Mouse (Mus musculus): ENCODE measurements around the gene Gm11060. TPM values are rescaled to one million over a fixed set of nuclear protein-coding genes. Genes with fewer than 3 reads are reported as not detected.

Gene Gm11060
- polyA plus RNA-seq, 1 experiment from 2014 or later: not detected

DNA sequence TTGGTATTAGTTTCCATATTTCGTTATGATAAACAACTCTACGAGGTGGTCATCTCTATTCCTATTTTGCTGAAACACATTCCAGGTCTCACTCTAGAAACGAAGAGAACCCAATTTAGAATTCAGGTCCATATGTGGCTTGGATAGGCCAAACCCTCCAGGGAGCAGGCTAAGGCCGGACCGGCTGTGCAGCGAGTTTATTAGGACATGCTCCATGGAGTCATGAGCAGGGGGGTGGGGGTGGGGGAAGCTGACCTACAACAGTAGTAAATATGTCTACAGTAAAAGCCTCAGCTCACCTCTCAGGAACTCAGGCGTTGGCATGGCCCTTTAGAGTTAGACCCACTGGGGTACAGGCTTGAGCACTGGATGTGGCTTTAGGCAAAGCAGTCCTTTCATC lies 14.7 kb upstream of the Gm11060 start:
- WGBS (ENCODE audit: insufficient replicate concordance): 79% methylated on average over 7 of the region's 7 CpGs
- Histone ChIP-seq H3K36me3 (ENCODE audit: control insufficient read depth, insufficient read depth, low read length) (no peaks in the 10 kb centered on the region), H3K9me3 (replicated peaks; ENCODE audit: control insufficient read depth, low read length) (no peaks in the 10 kb centered on the region), H3K4me1 (ENCODE audit: control insufficient read depth, insufficient read depth, low read length) (no peaks in the 10 kb centered on the region; the same call in 1 of the 2 replicates), H3K4me2 (no peak overlapping the region), H3K27ac (ENCODE audit: low read depth, low read length) (no peak overlapping the region), H3K4me3 (ENCODE audit: low read depth, low read length) (no peak overlapping the region), H3K27me3 (ENCODE audit: control insufficient read depth, insufficient read depth, low read length) (no peaks in the 10 kb centered on the region), H3K9ac (ENCODE audit: low read depth, low read length) (no peak overlapping the region)
- no peak for ATAC-seq (replicated peaks; ENCODE audit: insufficient number of reproducible peaks, low FRiP score, low TSS enrichment)

DNA sequence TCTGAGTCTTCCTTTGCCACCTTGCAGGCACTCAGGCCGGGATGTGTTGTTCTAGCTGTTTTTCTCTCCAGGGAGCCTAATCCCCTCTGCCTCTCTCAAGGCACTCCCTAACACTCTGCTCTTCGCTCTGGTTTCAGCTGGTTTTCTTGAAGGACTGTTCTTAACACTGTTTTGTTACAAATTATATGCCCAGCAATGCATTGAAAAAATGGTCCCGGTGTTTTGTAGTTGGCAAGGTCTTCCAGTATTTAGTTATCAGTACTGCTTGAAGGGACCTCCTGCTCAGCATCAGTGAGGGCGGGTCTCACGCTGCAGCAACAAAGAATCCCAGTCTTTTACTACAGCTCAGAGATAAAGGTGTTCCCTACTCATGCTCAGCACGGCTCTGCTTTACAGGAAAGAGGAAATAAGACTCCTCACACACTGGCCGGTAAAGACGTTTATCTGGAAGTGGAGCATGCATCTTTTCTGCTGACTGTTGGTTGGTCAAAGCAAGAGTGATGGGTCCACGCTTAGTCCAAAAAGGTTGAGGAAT lies 9.5 kb upstream of the Gm11060 start:
- WGBS (ENCODE audit: insufficient replicate concordance): 12% methylated on average over 9 of the region's 9 CpGs
- no peak overlapping the region for H3K27ac ChIP-seq (ENCODE audit: low read depth, low read length)

DNA sequence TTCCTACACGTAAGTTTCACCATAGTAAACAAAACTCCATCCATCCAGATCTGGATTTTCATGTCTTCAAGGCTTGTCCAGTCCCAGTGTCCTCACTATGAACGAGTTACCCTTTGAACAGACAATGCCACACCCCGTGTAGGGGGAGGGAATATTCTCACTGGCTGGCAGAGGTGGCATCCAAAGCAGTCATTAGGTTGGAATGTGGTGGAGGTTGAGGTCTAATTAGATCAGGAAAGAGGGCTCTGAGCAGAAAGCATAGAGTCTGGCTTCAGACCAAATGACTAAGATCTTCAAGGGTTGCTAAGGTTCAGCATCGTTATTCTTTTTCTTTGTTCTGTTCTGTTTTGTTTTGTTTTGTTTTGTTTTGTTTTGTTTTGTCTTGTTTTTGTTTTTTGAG lies 7.8 kb upstream of the Gm11060 start:
- Histone ChIP-seq H3K9ac (ENCODE audit: low read depth, low read length) (no peak overlapping the region), H3K4me1 (ENCODE audit: control insufficient read depth, insufficient read depth, low read length) (0 out of 2 replicates have a peak, but pooled peaks cover 2% of the 10 kb centered on the region), H3K27ac (ENCODE audit: low read depth, low read length) (no peak overlapping the region), H3K36me3 (ENCODE audit: control insufficient read depth, insufficient read depth, low read length) (no peaks in the 10 kb centered on the region), H3K9me3 (replicated peaks; ENCODE audit: control insufficient read depth, low read length) (no peaks in the 10 kb centered on the region), H3K4me2 (no peak overlapping the region), H3K27me3 (ENCODE audit: control insufficient read depth, insufficient read depth, low read length) (no peaks in the 10 kb centered on the region), H3K4me3 (ENCODE audit: low read depth, low read length) (no peak overlapping the region)
- ATAC-seq (replicated peaks; ENCODE audit: insufficient number of reproducible peaks, low FRiP score, low TSS enrichment): no peak
- WGBS (ENCODE audit: insufficient replicate concordance): 67% methylated on average over 4 of the region's 4 CpGs

More for the DNA sequence above, 9.5 kb upstream of the Gm11060 start:
- Histone ChIP-seq H3K4me2 (no peak overlapping the region), H3K36me3 (ENCODE audit: control insufficient read depth, insufficient read depth, low read length) (no peaks in the 10 kb centered on the region), H3K9me3 (replicated peaks; ENCODE audit: control insufficient read depth, low read length) (no peaks in the 10 kb centered on the region), H3K4me3 (ENCODE audit: low read depth, low read length) (no peak overlapping the region), H3K4me1 (ENCODE audit: control insufficient read depth, insufficient read depth, low read length) (no peaks in the 10 kb centered on the region), H3K27me3 (ENCODE audit: control insufficient read depth, insufficient read depth, low read length) (no peaks in the 10 kb centered on the region), H3K9ac (ENCODE audit: low read depth, low read length) (no peak overlapping the region)
- no peak for ATAC-seq (replicated peaks; ENCODE audit: insufficient number of reproducible peaks, low FRiP score, low TSS enrichment)

DNA sequence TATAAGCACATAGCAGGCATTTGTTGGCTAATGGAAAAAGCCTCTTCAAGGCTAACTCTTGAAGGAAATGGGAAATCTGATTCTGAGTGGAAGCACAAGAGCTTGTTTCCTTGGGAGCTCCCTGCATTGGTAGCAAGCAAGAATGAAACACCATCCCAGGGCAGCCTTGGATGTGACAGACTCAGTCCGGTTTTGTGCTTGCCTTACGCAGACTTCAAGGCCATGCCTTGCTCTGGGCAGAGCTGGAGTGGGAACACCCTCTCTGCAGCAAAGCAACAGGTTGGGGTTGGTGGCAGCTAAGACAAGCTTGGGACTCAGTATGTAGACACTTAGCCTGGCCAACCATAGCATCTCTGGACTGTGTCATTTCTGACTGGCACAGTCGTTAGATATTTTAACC lies 5.7 kb upstream of the Gm11060 start:
- 88% methylated on average over 3 of the region's 3 CpGs for WGBS (ENCODE audit: insufficient replicate concordance)
- ATAC-seq (replicated peaks; ENCODE audit: insufficient number of reproducible peaks, low FRiP score, low TSS enrichment): no peak
- no peak overlapping the region for H3K9ac ChIP-seq (ENCODE audit: low read depth, low read length)

DNA sequence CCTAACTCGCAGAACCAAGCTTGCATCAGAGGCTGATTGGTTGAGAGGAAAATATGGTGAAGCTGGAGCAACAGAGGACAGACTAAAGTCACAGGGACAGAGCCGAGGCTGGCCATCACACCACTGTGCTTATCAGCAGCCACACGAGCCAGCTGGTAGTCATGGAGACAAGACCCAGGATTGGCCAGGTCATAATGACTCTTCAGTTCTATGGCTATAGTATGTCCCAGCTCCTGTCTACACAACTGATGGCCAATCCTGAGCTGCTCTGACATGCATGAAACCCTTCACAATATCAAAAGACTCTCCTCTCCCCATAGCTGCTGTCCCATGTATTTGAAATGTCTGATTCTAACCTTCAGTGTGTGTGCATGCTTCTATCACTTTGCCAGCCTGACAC lies 3.8 kb upstream of the Gm11060 start:
- no peak overlapping the region for H3K4me2 ChIP-seq
- H3K27ac ChIP-seq (ENCODE audit: low read depth, low read length): no peak overlapping the region
- H3K36me3 ChIP-seq (ENCODE audit: control insufficient read depth, insufficient read depth, low read length): no peaks in the 10 kb centered on the region
- no peak overlapping the region for H3K4me3 ChIP-seq (ENCODE audit: low read depth, low read length)
- H3K27me3 ChIP-seq (ENCODE audit: control insufficient read depth, insufficient read depth, low read length): no peaks in the 10 kb centered on the region
- H3K9ac ChIP-seq (ENCODE audit: low read depth, low read length): no peak overlapping the region
- 0 out of 2 replicates have a peak, but pooled peaks cover 5% of the 10 kb centered on the region for H3K4me1 ChIP-seq (ENCODE audit: control insufficient read depth, insufficient read depth, low read length)
- WGBS (ENCODE audit: insufficient replicate concordance): 33% methylated on average over 3 of the region's 3 CpGs
- ATAC-seq (replicated peaks; ENCODE audit: insufficient number of reproducible peaks, low FRiP score, low TSS enrichment): no peak
- no peaks in the 10 kb centered on the region for H3K9me3 ChIP-seq (replicated peaks; ENCODE audit: control insufficient read depth, low read length)

More for the DNA sequence above, 5.7 kb upstream of the Gm11060 start:
- no peaks in the 10 kb centered on the region for H3K9me3 ChIP-seq (replicated peaks; ENCODE audit: control insufficient read depth, low read length)
- H3K27me3 ChIP-seq (ENCODE audit: control insufficient read depth, insufficient read depth, low read length): no peaks in the 10 kb centered on the region
- no peak overlapping the region for H3K27ac ChIP-seq (ENCODE audit: low read depth, low read length)
- H3K4me1 ChIP-seq (ENCODE audit: control insufficient read depth, insufficient read depth, low read length): 0 out of 2 replicates have a peak, but pooled peaks cover 2% of the 10 kb centered on the region
- no peak overlapping the region for H3K4me2 ChIP-seq
- H3K4me3 ChIP-seq (ENCODE audit: low read depth, low read length): no peak overlapping the region
- no peaks in the 10 kb centered on the region for H3K36me3 ChIP-seq (ENCODE audit: control insufficient read depth, insufficient read depth, low read length)

DNA sequence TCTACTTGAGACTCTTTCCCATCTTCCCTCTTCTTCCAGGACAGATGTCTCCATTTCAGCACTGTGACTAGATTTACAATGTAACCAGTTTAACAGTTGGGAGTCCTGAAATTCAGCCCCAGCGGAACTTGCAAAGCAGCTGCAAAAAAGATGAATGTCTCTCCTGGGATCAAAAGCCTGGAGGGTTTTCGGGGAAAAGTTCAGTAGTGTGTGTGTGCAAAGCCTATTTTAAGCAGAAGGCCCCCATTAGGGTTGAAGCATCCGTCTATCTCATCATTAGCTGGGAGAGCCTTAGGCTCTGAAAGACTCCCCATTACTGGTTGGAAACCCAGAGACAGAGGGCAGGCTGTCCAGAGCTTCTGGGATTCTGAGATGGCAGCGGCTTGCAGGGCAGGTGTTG lies 2.7 kb upstream of the Gm11060 start:
- no peaks in the 10 kb centered on the region for H3K27me3 ChIP-seq (ENCODE audit: control insufficient read depth, insufficient read depth, low read length)
- WGBS (ENCODE audit: insufficient replicate concordance): 57% methylated on average over 4 of the region's 4 CpGs
- H3K9ac ChIP-seq (ENCODE audit: low read depth, low read length): no peak overlapping the region
- H3K27ac ChIP-seq (ENCODE audit: low read depth, low read length): no peak overlapping the region
- H3K36me3 ChIP-seq (ENCODE audit: control insufficient read depth, insufficient read depth, low read length): no peaks in the 10 kb centered on the region
- 0 out of 2 replicates have a peak, but pooled peaks cover 5% of the 10 kb centered on the region for H3K4me1 ChIP-seq (ENCODE audit: control insufficient read depth, insufficient read depth, low read length)
- H3K9me3 ChIP-seq (replicated peaks; ENCODE audit: control insufficient read depth, low read length): no peaks in the 10 kb centered on the region
- H3K4me3 ChIP-seq (ENCODE audit: low read depth, low read length): no peak overlapping the region
- no peak for ATAC-seq (replicated peaks; ENCODE audit: insufficient number of reproducible peaks, low FRiP score, low TSS enrichment)
- no peak overlapping the region for H3K4me2 ChIP-seq

DNA sequence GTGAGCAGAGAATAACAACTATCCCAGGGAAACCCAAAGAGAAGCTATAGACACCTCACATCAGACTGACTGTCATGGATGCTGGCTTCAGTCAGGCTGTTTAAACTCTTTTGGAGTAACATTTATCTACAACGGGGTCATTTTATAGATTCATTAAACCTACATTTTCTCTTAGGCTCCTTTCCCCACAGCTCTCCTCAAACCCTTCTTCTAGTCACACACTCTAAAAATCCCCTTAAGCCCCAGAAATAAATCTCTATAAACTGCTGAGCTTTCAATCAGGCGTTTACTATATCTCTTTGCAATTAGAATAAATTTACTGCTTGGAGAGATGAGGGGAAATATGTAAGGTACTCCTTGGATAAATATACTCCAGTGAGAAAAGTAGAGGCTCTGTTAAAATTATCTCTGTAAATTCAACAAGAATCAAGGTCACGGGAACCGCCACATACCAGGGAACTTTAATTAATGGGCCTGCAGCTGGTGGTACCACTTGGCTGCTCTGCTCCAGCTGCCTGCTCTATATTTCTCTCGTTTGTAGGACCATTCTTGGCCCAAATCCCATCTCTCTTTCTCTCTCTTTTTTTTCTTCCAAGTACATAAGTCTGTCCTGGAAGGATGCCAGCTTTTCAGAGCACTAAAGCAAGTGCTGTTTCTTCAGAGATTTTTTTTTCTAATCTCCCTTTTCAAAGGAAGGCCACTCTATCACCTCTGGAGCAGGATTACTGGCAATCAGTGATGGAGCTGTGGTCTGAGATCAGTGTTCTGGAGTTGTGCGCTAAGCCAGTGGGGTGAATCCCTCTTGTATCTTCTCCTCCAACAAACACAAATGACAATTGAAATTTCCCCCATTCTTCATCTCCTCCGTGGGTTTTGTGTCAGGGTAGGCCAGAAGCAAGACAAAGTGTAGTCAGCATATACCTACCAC lies 2.0 kb upstream of the Gm11060 start:
- WGBS (ENCODE audit: insufficient replicate concordance): 48% methylated on average over 7 of the region's 7 CpGs
- no peaks in the 10 kb centered on the region for H3K36me3 ChIP-seq (ENCODE audit: control insufficient read depth, insufficient read depth, low read length)
- H3K27me3 ChIP-seq (ENCODE audit: control insufficient read depth, insufficient read depth, low read length): no peaks in the 10 kb centered on the region
- no peak overlapping the region for H3K9ac ChIP-seq (ENCODE audit: low read depth, low read length)
- H3K4me1 ChIP-seq (ENCODE audit: control insufficient read depth, insufficient read depth, low read length): 0 out of 2 replicates have a peak, but pooled peaks cover 5% of the 10 kb centered on the region
- 0 out of 2 replicates have a peak overlapping the region, but pooled peaks have one; percentile 1 for H3K27ac ChIP-seq (ENCODE audit: low read depth, low read length)
- H3K4me2 ChIP-seq: no peak overlapping the region
- H3K9me3 ChIP-seq (replicated peaks; ENCODE audit: control insufficient read depth, low read length): no peaks in the 10 kb centered on the region
- H3K4me3 ChIP-seq (ENCODE audit: low read depth, low read length): no peak overlapping the region
- ATAC-seq (replicated peaks; ENCODE audit: insufficient number of reproducible peaks, low FRiP score, low TSS enrichment): peak; percentile 61; the same call in 1 of the 2 replicates

DNA sequence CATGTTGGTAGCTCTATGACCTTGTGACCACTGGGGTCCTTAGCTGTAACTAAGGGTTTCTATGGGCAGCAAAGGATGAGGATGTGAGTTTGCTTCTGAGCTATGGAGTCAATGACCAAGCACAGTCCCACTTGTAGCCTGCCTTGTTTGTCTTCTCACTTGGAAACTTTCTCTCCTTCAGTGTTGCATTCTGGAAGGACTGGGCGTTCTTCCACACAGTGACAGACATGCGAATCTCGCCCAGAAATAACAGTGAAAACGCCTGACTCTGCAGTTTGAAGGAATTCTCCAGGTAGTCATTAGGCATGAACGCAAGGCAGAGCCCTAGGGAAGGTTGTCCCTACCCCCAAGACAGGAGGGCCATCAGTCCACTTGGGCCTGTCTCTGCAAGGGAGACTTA lies 827 bp upstream of the Gm11060 start:
- Histone ChIP-seq H3K9me3 (replicated peaks; ENCODE audit: control insufficient read depth, low read length) (no peaks in the 10 kb centered on the region), H3K27me3 (ENCODE audit: control insufficient read depth, insufficient read depth, low read length) (no peaks in the 10 kb centered on the region), H3K4me2 (no peak overlapping the region), H3K4me3 (ENCODE audit: low read depth, low read length) (no peak overlapping the region), H3K9ac (ENCODE audit: low read depth, low read length) (no peak overlapping the region), H3K36me3 (ENCODE audit: control insufficient read depth, insufficient read depth, low read length) (no peaks in the 10 kb centered on the region), H3K27ac (ENCODE audit: low read depth, low read length) (no peak overlapping the region), H3K4me1 (ENCODE audit: control insufficient read depth, insufficient read depth, low read length) (peaks cover 7% of the 10 kb centered on the region; the same call in 1 of the 2 replicates)
- 69% methylated on average over 5 of the region's 5 CpGs for WGBS (ENCODE audit: insufficient replicate concordance)
- no peak for ATAC-seq (replicated peaks; ENCODE audit: insufficient number of reproducible peaks, low FRiP score, low TSS enrichment)
